Mouse (Mus musculus) kidney, postnatal 4 days (tissue): ENCODE measurements around the gene Phgr1.

Experiments
- DNase-seq, 2 experiments: peaks; one replicate each; pipeline ENCODE4 v3.0.0; 2021; ENCODE audit warnings: mixed read lengths in 2 of 2

Gene Phgr1

DNA sequence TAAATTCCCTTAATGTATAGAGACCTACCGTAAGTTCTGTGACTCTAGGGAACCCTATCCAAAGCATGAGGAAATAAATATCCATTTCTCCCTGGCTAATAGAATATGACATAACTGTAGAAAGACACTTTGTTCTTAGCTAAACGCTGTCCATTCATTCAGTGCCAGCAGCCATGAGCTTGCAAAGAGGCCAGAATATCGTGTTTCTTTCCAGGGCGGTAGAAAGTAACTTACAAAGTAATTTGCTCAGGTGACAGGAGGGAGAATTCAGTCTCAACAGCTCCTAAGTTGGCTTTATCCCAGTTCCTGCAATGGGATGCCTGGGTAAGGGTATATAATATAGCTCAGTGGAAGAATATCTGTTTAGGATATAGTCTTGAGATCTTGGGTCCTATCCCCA, 51.8 kb downstream of the Phgr1 start:
- DNase-seq, result no peak
